Mouse (Mus musculus) spleen, adult 2 months (tissue): ENCODE data around the gene Rerg. TPM values are rescaled to one million over a fixed set of nuclear protein-coding genes. Genes with fewer than 3 reads are reported as not detected.

Source experiments
- DNase-seq, 2 experiments: peaks; one replicate each; pipeline versions ENCODE4 v3.0.0 to v3.0.0-alpha.2; 2012 to 2021; ENCODE audit warnings: low spot score in 2 of 2, low read depth in 1 of 2
- H3K27ac ChIP-seq: fragments of 200-500 bp; 2 replicates; pipeline ENCODE4 v1.5.1; 2012; ENCODE audit warnings: low read length, inconsistent platforms; ENCODE audit not compliant: insufficient read depth
- H3K27me3 ChIP-seq: fragments of 200-500 bp; 2 replicates; pipeline ENCODE4 v1.6.1; 2012; ENCODE audit warnings: mild to moderate bottlenecking, moderate library complexity, low read length, inconsistent platforms; ENCODE audit not compliant: control insufficient read depth, insufficient read depth
- H3K36me3 ChIP-seq: fragments of 200-500 bp; 2 replicates; pipeline ENCODE4 v1.6.1; 2012; ENCODE audit warnings: mild to moderate bottlenecking, low read length, inconsistent platforms; ENCODE audit not compliant: control insufficient read depth, insufficient read depth
- H3K4me1 ChIP-seq: fragments of 200-500 bp; 2 replicates; pipeline ENCODE4 v1.6.1; 2011; ENCODE audit warnings: inconsistent platforms; ENCODE audit not compliant: control insufficient read depth, insufficient read depth, insufficient read length
- H3K4me3 ChIP-seq: fragments of 200-500 bp; 2 replicates; pipeline ENCODE4 v1.5.1; 2011; ENCODE audit warnings: mild to moderate bottlenecking, inconsistent platforms; ENCODE audit not compliant: insufficient read depth, insufficient read length; ENCODE audit errors: extremely low read depth
- CTCF ChIP-seq: fragments of 200-500 bp; IDR thresholded peaks from 2 replicates; pipeline ENCODE4 v1.5.1; 2011; ENCODE audit warnings: mild to moderate bottlenecking, inconsistent platforms; ENCODE audit not compliant: insufficient read depth, insufficient read length, insufficient replicate concordance; ENCODE audit errors: extremely low read depth
- POLR2A ChIP-seq: fragments of 200-500 bp; IDR thresholded peaks from 2 replicates; pipeline ENCODE4 v1.6.1; 2011; ENCODE audit warnings: low read depth, low read length, inconsistent platforms
- WGBS: fragments of 180-500 bp; shearing (Covaris S2); methylation state at CpG from one replicate; pipeline ENCODE4 v1.1.7; 2018; 5-methylcytosine and 5-hydroxymethylcytosine counted together
- polyA plus RNA-seq: library from polyadenylated mRNA; depleted of rRNA; stranded (reverse); fragments of >200 nt; gene quantifications from 2 replicates; pipeline ENCODE4 v1.2.3, GENCODE M21; 2012

Rerg gene
- polyA plus RNA-seq, 1 experiment = 0.07 TPM

DNA sequence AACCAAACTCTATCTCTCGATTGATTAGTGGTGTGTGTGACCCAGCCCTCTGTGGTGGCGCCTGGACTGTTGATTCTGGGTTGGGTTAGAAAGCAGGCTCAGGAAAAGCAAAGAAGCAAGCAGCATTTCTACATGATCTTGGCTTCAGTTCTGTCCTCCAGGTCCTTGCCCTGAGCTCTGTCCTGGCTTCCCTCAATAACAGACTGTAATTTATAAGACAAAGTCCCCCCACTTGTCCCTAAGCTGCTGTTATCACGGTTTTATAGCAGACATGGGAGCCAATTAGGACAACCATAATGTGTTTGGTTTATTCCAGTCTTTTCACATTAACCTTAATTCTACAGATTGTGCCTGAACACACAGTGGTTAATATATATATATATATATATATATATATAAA, 82.8 kb downstream of the Rerg start:
- H3K36me3 ChIP-seq = no peaks in the 10 kb centered on the region
- H3K4me3 ChIP-seq = no peak overlapping the region
- 83% methylated on average over 3 of the region's 3 CpGs for WGBS
- H3K4me1 ChIP-seq = no peaks in the 10 kb centered on the region
- TF ChIP-seq CTCF = no peak
- TF ChIP-seq POLR2A = no peak
- H3K27ac ChIP-seq = no peak overlapping the region
- no peak for DNase-seq
- H3K27me3 ChIP-seq = no peaks in the 10 kb centered on the region

DNA sequence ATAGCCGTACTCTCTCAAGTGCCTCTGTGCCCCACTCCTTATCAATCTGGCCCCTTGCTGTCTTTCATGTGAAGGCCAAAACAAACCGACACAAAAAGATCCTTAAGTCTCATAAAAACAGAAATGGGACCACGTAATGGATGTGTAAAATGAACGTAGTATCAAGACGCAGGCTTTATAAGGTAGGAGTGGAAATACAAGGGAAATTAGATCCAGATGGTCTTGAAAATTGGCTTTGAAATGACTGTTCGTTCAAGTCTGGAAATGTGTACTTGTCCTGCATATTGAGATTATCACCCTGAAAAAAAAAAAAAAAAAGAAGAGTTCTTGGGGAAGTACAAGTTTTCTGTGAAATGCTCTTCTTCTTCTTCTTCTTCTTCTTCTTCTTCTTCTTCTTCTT, 90.6 kb downstream of the Rerg start:
- Histone ChIP-seq H3K4me3 (no peak overlapping the region), H3K4me1 (no peaks in the 10 kb centered on the region), H3K36me3 (no peaks in the 10 kb centered on the region), H3K27ac (no peak overlapping the region), H3K27me3 (no peaks in the 10 kb centered on the region)
- DNase-seq = no peak
- WGBS = 89% methylated on average over 6 of the region's 6 CpGs
- TF ChIP-seq POLR2A (no peak), CTCF (no peak)

DNA sequence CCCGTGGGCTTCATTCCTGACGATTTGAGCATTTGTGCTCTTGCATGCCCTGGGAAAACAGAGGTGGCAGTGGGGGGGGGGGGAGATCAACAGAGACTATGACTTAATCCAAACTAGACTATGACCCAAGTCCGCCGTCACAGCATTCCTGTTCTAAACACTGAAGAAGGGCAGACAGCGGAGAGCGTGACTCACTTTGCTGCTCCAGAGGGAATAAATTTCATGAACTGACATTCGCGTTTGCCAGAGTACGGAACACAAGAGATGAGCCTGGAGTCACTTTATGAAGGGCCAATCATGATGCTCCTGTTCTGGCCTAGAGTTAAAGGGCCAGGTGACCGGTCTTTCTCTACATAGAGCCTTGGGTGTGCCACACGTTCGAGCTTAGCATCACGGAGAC, 93.6 kb downstream of the Rerg start:
- Histone ChIP-seq H3K36me3 (no peaks in the 10 kb centered on the region), H3K4me1 (no peaks in the 10 kb centered on the region), H3K27ac (no peak overlapping the region), H3K4me3 (no peak overlapping the region), H3K27me3 (no peaks in the 10 kb centered on the region)
- WGBS = 93% methylated on average over 13 of the region's 13 CpGs
- TF ChIP-seq POLR2A = no peak
- no peak for TF ChIP-seq CTCF
- DNase-seq = no peak

DNA sequence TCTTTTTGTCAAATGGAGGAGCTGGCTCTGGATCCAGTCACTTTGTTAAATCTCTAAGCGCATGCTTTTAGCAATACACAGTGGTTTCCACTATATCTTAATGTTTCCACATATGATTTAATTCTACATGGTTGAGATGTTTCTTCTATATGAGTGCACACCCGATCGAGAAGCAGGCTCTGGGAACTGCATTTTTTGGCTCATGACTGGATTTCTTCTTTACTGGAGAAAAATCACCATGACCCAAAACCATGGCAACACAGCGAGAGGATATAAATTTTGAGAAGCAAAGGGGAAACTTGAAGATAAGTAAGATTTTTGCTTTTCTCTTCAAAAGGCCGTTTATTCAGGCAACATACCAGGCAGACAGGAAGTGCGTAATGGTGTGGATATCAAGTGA, 94.1 kb downstream of the Rerg start:
- DNase-seq = no peak
- Histone ChIP-seq H3K27me3 (no peaks in the 10 kb centered on the region), H3K36me3 (no peaks in the 10 kb centered on the region), H3K27ac (no peak overlapping the region), H3K4me1 (no peaks in the 10 kb centered on the region), H3K4me3 (no peak overlapping the region)
- 84% methylated on average over 6 of the region's 6 CpGs for WGBS
- TF ChIP-seq POLR2A (no peak), CTCF (no peak)

DNA sequence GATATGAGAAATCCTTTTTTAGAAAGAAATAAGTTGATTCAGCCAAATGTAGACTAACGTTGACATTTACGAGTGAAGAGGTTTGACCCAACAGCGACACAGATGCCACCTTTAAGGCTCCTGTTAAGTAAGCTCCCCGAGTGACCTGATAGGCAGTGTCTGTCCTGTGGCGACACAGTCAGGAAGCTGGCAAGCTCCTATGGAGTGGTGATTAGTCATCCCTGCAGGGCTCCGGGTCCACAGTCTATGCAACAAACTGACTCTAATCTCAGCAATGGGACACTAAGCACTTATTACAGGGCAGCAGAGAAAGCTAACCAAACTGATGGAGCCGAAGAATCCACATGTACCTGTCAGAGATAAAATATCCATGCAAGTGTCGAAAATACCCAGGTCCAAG, 98.0 kb downstream of the Rerg start:
- DNase-seq = no peak
- no peaks in the 10 kb centered on the region for H3K36me3 ChIP-seq
- H3K27me3 ChIP-seq = no peaks in the 10 kb centered on the region
- TF ChIP-seq POLR2A (no peak), CTCF (no peak)
- no peak overlapping the region for H3K4me3 ChIP-seq
- H3K27ac ChIP-seq = no peak overlapping the region
- H3K4me1 ChIP-seq = no peaks in the 10 kb centered on the region
- 83% methylated on average over 8 of the region's 8 CpGs for WGBS

DNA sequence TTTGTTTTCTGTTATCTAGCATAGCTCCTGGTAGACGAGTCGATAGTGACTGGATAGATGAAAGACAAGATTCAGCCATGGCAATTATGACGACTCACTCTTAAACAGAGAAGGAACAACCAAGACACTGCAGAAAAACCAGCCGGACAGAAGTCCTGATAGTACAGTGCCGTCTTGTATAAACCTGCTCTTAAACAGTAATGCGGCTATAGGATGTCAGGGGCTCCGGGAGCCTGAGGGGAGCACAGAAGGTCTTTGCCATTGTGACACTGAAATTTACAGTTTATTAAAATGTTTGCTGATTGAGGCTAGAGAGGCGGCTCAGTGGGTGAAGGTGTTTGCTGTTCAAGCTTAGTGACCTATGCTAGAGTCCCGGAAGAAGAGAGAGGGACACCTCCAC, 98.8 kb downstream of the Rerg start:
- H3K36me3 ChIP-seq = no peaks in the 10 kb centered on the region
- no peak for DNase-seq
- no peak overlapping the region for H3K27ac ChIP-seq
- H3K4me3 ChIP-seq = no peak overlapping the region
- TF ChIP-seq CTCF = no peak
- no peak for TF ChIP-seq POLR2A
- H3K4me1 ChIP-seq = no peaks in the 10 kb centered on the region
- 85% methylated on average over 9 of the region's 9 CpGs for WGBS
- no peaks in the 10 kb centered on the region for H3K27me3 ChIP-seq

DNA sequence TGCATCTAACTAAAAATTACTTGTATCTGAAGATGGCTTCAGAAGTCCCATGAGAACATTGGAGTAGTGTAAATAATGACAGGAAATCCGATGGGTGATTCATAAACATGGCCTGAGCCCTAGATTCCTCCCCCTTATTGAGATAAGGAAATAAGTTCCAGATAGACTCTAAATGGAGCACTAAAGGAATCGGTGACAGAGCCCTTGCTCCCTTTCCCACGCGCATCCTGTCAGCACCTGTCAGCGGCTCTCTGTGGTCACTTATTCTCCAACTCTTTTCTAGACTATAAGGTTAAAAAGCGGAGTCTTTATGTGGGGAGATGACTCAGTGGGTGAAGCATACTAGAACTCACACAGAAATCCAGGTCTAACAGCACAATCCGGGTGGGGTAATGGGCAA, 104.8 kb downstream of the Rerg start:
- Histone ChIP-seq H3K4me1 (peaks cover 2% of the 10 kb centered on the region; the same call in 1 of the 2 replicates), H3K36me3 (no peaks in the 10 kb centered on the region), H3K27ac (no peak overlapping the region), H3K4me3 (no peak overlapping the region), H3K27me3 (no peaks in the 10 kb centered on the region)
- no peak for DNase-seq
- TF ChIP-seq POLR2A = no peak
- TF ChIP-seq CTCF = no peak
- 90% methylated on average over 7 of the region's 7 CpGs for WGBS

DNA sequence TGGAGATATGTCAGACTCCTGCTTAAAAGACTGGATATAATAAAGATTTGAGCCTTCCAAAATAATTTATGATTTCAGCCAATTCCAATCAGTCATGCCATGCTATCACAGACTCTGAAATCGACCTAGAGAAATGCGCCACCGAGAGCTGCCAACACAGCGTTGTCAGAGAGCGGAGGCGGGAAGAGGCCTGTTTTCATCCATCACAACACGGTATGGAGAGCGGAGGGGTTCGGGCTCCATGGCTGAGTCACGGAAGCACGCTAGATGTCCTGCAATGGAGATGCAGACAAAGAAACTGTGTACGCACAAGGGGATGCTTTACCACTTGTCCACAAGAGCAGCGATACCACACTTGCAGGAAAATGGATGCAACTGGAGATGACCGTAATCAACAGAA, 105.5 kb downstream of the Rerg start:
- no peak overlapping the region for H3K27ac ChIP-seq
- WGBS = 91% methylated on average over 14 of the region's 14 CpGs
- no peaks in the 10 kb centered on the region for H3K27me3 ChIP-seq
- peaks cover 2% of the 10 kb centered on the region; the same call in 1 of the 2 replicates for H3K4me1 ChIP-seq
- H3K36me3 ChIP-seq = no peaks in the 10 kb centered on the region
- no peak for DNase-seq
- H3K4me3 ChIP-seq = no peak overlapping the region
- TF ChIP-seq CTCF = no peak
- TF ChIP-seq POLR2A = no peak
